Mouse (Mus musculus) layer of hippocampus, adult 11-12 months (tissue): ENCODE results near the gene Tpk1.
"Not testable (repeated sequence)": the region's sequence is repeated elsewhere in the genome, so short reads cannot be mapped to it uniquely, and the experiment has no call there.

Experiments used
- DNase-seq: peaks from one replicate; pipeline ENCODE4 v3.0.0; 2022; ENCODE audit warnings: low spot score

The Tpk1 gene

DNA sequence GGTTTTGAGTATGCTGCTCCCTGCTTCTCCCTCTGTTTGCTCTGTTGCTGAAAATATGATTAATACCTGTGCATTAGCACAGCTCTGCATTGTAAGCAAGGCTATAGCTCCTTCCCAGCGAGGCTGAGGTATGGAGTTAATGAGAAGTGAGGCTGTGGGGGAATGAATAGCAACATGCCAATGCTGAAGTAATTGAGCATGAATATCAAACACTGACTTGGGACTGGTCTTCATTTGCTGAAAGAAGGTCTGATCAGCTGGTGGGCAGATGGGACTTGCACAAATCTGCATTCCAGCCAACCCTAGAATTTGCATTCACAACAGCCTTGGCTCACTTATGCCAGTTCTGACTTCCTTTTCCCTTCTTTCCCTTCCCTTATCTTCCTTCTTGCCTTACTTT is 144.0 kb downstream of the Tpk1 start:
- DNase-seq, result no peak

DNA sequence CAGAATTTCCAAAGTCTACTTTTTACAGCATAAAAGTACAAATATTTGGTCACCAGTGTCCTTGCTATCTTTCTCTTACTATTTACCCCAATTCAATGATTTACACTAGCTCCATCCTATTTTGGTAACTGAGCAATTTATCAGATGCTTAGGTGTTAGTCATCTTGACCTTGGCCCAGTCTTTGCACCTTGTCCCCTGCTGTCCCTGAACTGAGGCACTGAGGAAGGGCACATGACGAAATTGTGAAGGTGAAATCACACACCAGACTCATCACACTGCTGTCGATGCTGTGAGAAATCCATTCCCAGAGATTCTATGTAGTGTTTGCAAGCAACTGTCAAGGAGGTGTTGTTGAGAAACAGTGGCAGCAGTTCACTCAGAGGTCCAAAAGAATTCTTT is 145.9 kb downstream of the Tpk1 start:
- no peak for DNase-seq

DNA sequence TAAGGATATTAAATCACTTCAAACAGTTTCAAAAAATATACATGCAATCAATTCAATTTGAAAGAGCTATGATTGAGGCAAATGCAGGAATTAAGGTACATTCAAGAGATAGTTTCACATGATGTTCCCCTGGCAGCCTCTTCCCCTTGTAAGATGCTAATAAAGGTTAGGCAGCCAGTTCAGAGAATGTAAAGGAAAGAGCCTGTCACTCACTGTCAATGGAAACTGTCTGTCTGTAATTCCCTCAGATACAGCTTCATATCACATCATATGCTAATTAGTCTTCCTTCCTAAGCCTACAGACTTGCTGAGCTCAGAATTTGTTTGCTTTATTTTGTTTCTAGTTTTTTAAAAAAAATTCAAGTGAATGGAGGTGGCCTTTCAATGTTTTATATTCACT is 147.7 kb downstream of the Tpk1 start:
- no peak for DNase-seq

DNA sequence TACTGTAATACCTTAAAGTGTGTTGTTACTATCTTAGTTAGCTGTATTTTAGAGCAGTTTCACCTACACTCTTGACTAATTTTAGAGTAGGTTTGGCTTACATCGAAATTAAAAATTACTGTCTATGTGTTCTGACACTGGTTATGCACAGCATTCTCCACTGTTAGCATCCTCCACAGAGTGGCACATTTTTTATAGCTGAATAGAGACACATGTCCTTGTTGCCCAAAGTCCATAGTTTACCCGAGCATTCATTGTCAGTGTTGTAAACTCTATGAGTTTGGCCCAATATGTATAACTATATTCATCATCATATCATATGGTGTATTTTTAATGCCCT is 148.8 kb downstream of the Tpk1 start:
- DNase-seq, result no peak

DNA sequence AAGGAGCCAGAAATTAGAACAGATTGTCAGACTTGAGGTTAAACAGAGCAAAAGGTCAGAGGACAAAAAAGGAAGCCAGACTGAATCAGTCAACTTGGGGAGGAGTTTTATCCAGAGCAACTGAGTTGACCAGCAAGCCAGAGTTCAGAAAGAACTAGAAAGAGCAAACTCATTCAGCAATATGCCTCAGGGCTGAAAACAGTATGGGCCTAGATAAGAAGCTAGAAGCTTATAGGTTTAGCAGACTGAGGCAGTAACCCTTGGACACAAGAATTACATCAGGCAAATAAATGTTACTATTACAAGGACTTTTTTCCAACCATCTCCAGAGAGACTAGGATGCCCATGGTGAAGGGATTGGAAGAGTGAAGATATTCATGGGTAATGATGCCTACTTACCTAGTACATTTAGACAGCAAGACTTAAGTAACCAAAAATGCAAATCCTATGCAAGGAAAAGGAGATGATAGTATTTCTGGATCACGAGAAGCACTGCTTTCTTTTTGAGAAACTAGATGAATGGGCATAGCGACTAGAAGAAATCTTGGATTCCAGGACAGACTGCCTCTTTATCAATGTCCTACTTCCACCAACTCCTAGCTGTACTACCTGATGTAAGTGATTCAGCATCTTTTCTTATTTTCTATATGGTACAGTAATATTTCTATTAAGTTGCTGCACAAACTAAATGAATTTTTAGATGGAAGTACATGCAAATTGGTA is 149.3 kb downstream of the Tpk1 start:
- DNase-seq, result no peak

DNA sequence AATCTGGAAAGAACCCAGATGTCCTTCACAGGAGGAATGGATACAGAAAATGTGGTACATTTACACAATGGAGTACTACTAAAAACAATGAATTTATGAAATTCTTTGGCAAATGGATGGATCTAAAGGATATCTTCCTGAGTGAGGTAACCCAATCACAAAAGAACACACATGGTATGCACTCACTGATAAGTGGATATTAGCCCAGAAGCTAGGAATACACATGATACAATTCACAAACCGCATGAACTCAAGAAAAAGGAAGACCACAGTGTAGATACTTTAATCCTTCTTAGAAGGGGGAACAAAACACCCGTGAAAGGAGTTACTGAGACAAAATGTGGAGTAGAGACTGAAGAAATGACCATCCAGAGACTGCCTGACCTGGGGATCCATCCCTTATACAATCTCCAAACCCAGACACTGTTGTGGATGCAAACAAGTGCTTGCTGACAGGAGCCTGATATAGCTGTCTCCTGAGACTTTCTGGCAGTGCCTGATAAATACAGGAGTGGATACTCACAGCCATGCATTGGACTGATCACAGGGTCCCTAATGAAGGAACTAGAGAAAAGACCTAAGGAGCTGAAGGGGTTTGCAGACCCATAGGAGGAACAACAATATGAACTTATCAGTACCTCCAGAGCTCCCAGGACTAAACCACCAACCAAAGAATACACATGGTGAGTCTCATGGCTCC is 159.2 kb downstream of the Tpk1 start:
- DNase-seq, result not testable (repeated sequence)

DNA sequence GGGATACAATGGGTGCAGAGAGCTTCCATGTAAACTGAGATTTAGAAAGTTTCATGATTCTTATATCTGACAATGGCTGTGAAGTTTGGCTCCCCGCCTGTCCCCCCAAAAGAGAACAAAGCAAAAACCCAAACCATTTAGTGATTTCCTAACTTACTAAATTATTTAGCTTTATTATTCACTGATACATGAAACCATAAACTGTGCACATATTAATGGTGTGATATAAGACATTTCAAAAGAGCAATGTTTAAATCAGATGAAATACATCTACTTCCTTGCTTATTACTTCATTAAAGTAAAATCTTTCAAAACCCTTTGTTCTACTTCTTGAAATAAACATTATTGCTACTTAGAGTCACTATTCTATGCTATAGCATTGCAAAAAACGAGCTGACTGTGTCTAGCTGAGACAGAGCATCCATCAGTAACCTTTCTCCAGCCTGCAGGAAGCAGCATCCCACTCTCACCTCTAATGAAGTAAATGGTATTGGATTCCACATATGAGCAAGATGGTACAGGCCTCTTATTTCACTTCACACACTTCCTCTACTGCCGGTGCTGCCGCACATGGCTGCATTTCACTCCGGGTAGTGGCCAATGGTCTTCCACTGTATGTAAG is 161.4 kb downstream of the Tpk1 start:
- DNase-seq, result no peak

DNA sequence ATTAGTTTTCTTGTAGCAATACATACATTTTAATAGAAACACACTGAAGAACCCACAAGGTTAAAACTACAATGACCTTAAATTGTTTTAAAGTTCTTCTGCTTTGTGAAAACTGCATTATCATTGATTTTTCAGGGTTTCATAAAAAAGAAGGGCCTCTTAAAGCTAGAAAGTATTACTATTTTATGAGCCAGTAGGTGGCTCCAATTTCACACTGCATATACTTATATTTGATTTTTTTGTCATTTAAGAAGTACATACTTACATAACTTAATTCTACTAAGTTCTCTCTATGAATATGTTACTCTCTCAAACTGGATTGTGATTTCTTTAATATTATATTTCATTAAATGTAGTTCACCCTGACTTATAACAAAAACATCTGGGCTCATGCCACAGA is 173.7 kb downstream of the Tpk1 start:
- no peak for DNase-seq

DNA sequence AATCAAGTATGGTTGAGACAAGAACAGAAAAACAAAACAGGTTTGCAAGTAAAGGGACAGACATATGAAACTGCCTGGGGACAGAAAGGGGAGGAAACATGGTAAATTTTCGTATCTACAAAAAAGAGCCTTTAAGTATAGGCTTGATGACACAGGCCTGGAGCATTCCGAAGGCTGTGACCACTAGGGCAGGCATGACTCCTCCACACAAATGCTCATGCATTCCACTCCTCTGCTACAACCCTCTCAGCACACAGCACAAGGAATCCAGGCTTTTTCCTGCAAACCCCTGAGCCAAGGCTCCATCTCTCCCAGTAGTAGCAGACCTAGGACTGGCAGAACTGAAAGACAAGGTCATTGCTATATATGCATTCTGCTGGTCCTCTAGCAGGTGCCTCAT is 179.4 kb downstream of the Tpk1 start:
- no peak for DNase-seq

DNA sequence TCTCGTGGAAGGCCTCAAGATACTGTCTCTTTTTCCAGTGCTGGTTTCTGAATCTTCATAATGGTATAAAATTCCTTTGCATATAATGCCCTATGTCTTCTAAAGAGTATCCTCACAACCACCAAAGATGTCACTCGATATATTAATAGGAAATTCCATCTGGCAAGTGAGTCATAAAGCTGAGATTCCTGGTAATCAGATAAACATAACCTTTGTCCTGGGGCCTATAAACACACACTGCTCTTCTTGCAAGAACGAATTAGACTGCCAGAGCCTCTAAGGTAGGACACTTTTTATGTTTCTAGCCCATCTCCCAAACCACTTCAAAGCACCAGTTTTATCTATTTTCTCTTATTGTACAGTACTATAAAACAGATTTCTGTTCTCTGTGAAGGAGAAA is 185.4 kb downstream of the Tpk1 start:
- no peak for DNase-seq

DNA sequence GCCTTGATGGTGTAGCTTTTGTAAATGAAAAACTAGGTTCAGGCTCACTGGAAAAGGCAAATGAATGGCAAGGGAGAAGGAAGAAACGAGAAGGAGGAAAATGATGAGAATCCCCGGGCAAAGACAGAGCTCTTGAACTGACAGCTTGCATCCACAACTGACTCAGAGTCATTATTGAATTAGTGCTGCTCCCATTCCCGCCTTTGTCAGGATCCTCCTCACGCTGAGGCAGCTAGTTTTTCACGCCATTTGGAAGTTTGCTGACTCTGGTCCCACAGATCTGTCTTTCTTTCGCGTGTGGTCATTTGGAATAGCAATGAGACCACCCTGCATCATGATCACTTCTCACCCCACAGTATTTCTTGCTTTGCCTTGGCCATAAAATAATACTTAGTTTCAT is 187.3 kb downstream of the Tpk1 start:
- no peak for DNase-seq

DNA sequence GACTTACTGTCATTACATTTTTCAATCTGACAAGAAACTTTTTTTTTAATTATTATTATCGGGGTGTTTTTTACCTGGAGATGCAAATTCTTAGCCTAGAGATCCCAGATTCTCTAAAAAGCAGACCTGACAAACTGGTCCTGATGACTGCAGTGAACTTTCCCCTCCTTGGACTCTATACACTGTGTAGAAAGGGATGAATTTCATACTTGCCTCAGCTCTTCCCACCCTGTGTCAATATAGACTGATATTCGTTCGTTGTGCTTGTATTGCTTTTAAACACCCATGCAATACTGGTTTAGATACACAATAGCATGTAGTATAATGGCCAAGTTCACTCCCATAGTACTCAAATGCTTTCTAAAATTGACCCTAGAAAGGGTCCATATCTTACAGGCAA is 189.7 kb downstream of the Tpk1 start:
- DNase-seq, result no peak

DNA sequence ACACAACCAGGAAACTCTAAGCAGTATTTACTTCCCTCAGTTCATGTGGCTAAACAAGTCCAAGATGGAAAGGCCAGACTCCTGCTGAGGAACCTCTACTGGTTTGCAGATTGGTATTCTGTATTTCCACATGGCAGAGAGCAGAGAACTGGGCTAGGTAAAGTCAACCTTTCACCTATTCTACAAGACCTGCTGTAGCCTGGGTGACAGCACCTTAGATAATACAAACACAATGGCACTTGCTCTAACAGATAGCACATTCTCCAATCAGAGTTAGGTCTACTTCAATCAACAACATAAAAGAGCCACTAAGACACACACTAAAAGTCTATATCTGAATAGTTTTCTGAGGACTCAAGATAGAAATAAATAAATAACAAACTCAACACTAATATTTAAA is 190.2 kb downstream of the Tpk1 start:
- DNase-seq, result no peak

DNA sequence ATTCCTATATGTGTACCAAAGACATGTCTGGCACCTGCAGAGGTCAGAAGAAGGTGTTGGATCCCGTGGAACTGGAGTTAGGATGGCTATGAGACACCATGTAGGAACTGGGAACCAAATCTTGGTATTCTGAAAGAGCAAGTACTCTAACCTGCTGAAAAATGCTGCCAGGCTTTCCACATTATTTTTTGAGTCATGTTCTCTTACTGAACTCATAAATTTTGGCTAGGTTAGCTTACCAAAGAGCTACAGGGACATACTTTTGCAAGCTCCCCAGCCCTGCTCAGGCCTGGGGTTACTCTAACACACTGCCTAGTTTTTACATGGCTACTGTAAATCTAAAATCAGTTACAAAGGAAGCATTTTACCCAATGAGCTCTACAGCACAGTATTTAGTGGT is 194.5 kb downstream of the Tpk1 start:
- DNase-seq, result no peak

DNA sequence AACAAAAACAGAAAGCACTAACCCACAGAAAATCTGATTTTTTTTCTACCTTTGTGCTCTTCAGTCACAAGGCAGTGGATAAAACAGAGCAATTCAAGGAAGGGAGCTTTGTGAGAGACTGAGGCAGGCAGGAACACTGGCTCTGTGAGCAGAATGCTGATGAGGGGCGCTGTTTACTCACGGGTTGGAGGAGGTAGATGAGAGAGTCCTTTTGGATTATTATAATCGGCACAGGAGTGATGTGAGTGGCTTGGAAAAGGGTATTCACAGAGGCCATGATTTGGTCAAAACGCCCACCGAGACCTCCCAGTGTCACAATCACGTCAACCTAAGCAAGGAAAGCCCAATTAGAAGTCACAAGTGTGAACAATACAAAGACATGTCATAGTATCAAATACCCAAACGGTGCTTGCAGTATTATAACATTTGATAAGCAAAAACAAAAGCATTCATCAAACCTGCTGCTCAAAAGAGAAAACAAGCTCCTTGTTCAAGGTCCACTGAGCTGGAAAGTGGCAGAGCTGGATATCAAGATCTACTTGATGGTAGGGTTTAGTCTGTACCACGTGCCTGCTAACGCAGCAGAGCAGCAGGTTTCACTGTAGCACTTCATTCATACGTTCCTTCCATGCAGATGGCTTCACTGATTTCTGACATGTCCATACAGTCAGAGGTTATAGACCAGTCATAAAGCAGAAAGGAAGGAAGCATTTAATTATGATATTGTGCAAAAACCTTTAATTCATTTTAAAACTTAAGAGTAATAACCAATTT is 197.1 kb downstream of the Tpk1 start:
- DNase-seq, result no peak

DNA sequence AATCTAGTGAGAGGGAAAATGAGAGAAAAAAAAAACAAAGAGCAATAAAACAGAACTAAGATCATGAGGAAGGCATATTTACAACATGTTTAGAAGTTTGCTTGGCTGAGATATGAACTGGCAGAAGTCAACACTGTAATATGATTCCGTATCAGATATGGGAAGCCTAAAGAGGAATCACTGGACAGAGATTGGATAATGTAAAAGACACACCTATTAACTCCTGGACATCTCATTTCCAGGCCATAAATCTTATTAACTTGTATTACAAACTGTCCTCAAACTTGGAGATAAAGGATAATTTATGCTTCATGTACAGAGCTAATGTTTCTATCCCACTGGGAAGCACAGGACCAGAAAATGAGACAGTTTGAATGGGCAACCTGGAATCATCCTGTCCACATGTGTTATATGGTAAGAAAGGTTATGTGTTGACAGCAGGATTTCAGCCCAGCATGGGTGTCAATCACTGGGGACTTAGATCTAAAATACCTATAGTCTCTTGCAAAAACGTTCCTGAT is 203.2 kb downstream of the Tpk1 start:
- no peak for DNase-seq

DNA sequence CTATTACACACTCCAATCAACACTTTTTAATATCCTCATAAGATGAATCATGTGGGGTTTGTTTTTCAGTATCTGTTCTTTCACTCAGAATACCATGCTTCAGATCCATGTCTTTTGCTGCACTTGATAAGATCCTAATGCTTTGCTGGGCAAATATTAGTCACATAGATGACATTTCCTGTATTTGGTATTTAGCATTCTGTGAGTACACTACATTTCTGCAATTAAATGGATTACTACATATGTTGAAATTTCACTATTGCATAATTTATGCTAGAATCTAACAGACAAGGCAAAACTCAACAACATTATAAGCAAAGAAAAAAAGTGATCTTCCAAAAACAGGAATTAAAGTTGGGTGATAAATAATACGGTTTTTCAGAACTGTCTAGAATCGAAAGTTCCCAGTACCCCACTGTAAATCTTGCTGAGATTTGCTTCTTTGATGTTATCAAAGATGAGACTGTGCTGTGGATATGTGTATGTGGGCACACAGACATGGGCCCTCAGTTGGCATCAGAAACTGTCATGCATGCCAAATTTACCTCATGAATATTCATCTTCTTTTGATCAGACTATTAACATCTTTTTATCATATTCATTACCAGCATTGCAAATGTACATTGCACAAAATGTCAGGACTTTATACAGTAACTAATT is 203.8 kb downstream of the Tpk1 start:
- DNase-seq, result no peak

DNA sequence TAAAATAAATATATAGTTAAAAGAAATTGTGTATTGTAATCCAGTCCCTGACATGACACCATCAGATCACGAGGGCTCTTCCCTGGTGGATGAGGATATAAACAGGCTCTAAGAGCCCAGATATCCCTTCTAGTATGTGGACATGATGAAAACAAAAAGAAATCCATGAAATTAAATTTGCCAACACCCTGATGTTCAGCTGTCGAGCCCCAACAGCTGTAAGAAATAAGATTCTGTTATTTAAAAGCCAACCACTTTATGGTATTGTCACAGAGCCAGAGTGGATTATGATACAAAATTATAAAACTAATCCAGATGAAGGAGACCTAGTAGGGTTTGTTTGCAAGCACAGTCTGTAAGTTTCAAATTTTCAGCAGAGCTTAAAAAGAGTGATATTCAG is 207.0 kb downstream of the Tpk1 start:
- DNase-seq, result no peak

DNA sequence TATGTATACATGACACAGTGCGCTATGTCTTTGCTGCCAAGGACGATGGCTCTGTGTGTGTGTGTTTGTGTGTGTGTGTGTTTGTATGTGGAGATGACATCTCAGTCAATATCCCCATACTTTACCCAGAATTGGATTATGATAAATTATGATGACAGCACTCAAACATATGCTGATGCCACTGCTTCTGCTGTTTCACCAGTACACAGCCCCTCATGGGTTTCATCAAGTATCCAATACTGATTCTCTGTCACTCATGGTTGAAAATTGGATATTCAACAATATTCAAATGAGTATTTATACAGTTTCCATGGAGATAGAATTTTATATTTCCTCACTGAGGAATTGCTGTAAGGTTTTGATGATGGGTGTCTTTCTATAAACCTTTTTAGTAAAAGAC is 208.1 kb downstream of the Tpk1 start:
- DNase-seq, result no peak

DNA sequence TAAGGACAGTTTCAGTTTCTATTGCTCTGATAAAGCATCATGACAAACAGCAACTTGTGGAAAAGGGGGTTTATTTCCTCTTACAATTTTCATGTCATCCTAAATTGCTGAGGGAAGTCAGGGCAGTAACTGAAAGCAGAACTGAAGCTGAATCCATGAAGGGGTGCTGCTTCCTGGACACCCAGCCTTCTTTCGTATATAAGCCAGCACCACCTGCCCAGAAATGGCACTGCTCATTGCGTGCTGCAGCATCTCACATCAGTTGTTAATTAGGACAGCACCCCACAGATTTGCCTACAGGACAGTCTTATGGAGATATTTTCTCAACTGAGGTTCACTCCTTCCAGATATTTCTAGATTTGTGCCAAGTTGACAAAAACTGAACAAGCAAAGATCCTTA is 216.6 kb downstream of the Tpk1 start:
- DNase-seq, result no peak

DNA sequence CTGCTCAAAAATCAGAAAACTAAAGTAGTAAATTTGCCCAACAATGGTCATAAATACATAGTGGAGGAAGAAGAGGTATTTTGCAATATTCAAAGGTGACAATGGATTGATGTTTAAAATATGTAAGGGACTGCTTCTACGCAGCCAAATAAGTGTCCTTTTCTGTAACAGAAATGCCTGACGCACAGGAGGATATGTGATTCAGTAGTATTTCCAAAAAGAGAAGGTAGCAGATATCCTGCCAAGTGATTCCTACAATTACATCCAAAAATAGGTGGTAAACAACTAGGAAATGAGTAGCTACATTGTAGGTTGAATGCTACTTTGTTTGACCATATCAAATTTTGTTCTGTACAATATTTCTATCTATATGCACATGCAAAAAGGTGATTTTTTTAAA is 220.2 kb downstream of the Tpk1 start:
- DNase-seq, result no peak

DNA sequence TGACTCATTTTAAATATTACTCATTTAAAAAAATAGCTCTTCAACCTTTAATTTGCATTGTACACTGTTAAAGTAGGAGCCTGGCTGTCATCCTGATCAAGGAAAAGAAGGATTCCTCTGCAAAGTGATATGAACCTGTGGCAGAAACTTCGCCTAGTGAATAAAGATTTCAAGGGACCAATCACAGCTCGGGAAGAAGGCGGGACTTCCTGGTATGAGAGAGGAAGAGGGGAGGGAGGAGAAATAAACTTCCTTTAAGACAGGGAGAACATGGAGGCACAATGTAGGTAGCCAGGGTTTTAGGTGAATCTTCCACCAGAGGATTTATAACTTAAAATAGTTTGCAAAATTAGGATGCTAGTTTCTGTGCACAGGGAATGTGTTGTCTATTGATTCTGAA is 223.9 kb downstream of the Tpk1 start:
- DNase-seq, result no peak
